Mouse (Mus musculus) erythroblast, embryonic 14.5 days (primary cell): ENCODE data around the gene Slc1a2.

Experiments
- GATA1 ChIP-seq: IDR thresholded peaks from 2 replicates; pipeline ENCODE4 v1.6.1; 2012; ENCODE audit warnings: low read length, inconsistent platforms, mixed read lengths
- TAL1 ChIP-seq: IDR thresholded peaks from 3 replicates; pipeline ENCODE4 v1.6.1; 2012; ENCODE audit warnings: low read length, inconsistent platforms, mixed read lengths

GRCm38 (mm10) chr2:102807633-102808032 is 149.2 kb downstream of the Slc1a2 start:
- no peak for TF ChIP-seq GATA1
- no peak for TF ChIP-seq TAL1
